Mouse (Mus musculus) neural tube, embryonic 15.5 days (tissue): Measurements from ENCODE around the gene Efcab6. TPM values are rescaled to one million over a fixed set of nuclear protein-coding genes. Genes with fewer than 3 reads are reported as not detected.

ENCODE experiments used
- ATAC-seq: fragments of 200-750 bp; cut with Nextera tagmentation; 2 replicates; pipeline ENCODE4 v1.8.0; 2017; ENCODE audit warnings: mild to moderate bottlenecking, moderate TSS enrichment, moderate library complexity; ENCODE audit not compliant: low FRiP score
- H3K27ac ChIP-seq: fragments of 300-500 bp; sonication (generic); replicated peaks from 2 replicates; pipeline ENCODE4 v1.5.1; 2015; ENCODE audit warnings: mild to moderate bottlenecking, inconsistent platforms
- H3K27me3 ChIP-seq: fragments of 300-500 bp; sonication (generic); replicated peaks from 2 replicates; pipeline ENCODE4 v1.6.1; 2015; ENCODE audit warnings: inconsistent platforms
- H3K36me3 ChIP-seq: fragments of 300-500 bp; sonication (generic); 2 replicates; pipeline ENCODE4 v1.6.1; 2015; ENCODE audit warnings: inconsistent platforms
- H3K4me1 ChIP-seq: fragments of 300-500 bp; sonication (generic); 2 replicates; pipeline ENCODE4 v1.6.1; 2015; ENCODE audit warnings: inconsistent platforms
- H3K4me2 ChIP-seq: fragments of 300-500 bp; sonication (generic); 2 replicates; pipeline ENCODE4 v1.6.1; 2015; ENCODE audit warnings: inconsistent platforms, mild to moderate bottlenecking, moderate library complexity
- H3K4me3 ChIP-seq: fragments of 300-500 bp; sonication (generic); replicated peaks from 2 replicates; pipeline ENCODE4 v1.5.1; 2015; ENCODE audit warnings: mild to moderate bottlenecking, inconsistent platforms
- H3K9ac ChIP-seq: fragments of 300-500 bp; sonication (generic); replicated peaks from 2 replicates; pipeline ENCODE4 v1.6.1; 2015; ENCODE audit warnings: mild to moderate bottlenecking, inconsistent platforms
- H3K9me3 ChIP-seq: fragments of 300-500 bp; sonication (generic); replicated peaks from 2 replicates; pipeline ENCODE4 v1.6.1; 2016; ENCODE audit warnings: inconsistent platforms
- WGBS: fragments of 180-500 bp; shearing (Covaris S2); methylation state at CpG from one replicate; pipeline ENCODE4 v1.1.7; 2015; ENCODE audit warnings: mixed read lengths; 5-methylcytosine and 5-hydroxymethylcytosine counted together
- polyA plus RNA-seq: library from polyadenylated mRNA; unstranded; fragments of >200 nt; fragmentation: Nextera tagmentation; extraction: Ambion mirVana; gene quantifications from 2 replicates; pipeline ENCODE4 v1.2.1, GENCODE M21; 2015

Efcab6 gene
- polyA plus RNA-seq, 1 experiment from 2014 or later: 0.82 TPM

- Histone ChIP-seq H3K9ac (no peak overlapping the region), H3K4me3 (no peak overlapping the region), H3K4me2 (no peak overlapping the region), H3K4me1 (0 out of 2 replicates have a peak, but pooled peaks cover 4% of the 10 kb centered on the region), H3K27ac (no peak overlapping the region), H3K36me3 (no peaks in the 10 kb centered on the region), H3K27me3 (no peaks in the 10 kb centered on the region; the same call in 1 of the 2 replicates), H3K9me3 (no peaks in the 10 kb centered on the region)
- no peak for ATAC-seq
- WGBS: 53% methylated on average over 12 of the region's 12 CpGs
Measured at GRCm38 (mm10) chr15:83967802-83968201, 97.4 kb downstream of the Efcab6 start.

GRCm38 (mm10) chr15:83965126-83965525 is 100.1 kb downstream of the Efcab6 start:
- Histone ChIP-seq H3K27ac (no peak overlapping the region), H3K9ac (no peak overlapping the region), H3K4me1 (peaks cover 11% of the 10 kb centered on the region; the same call in 1 of the 2 replicates), H3K36me3 (no peaks in the 10 kb centered on the region), H3K4me2 (no peak overlapping the region), H3K27me3 (no peaks in the 10 kb centered on the region; the same call in 1 of the 2 replicates), H3K9me3 (no peaks in the 10 kb centered on the region), H3K4me3 (no peak overlapping the region)
- WGBS: 79% methylated on average over 8 of the region's 8 CpGs
- no peak for ATAC-seq

GRCm38 (mm10) chr15:83958376-83958775 is 106.8 kb downstream of the Efcab6 start:
- WGBS: 65% methylated on average over 3 of the region's 3 CpGs
- no peak for ATAC-seq

GRCm38 (mm10) chr15:83956996-83957395 is 108.2 kb downstream of the Efcab6 start:
- no peak overlapping the region for H3K27ac ChIP-seq
- no peaks in the 10 kb centered on the region for H3K9me3 ChIP-seq
- no peaks in the 10 kb centered on the region for H3K36me3 ChIP-seq
- H3K27me3 ChIP-seq: no peaks in the 10 kb centered on the region
- H3K9ac ChIP-seq: no peak overlapping the region
- H3K4me1 ChIP-seq: peaks cover 3% of the 10 kb centered on the region; the same call in 1 of the 2 replicates
- no peak overlapping the region for H3K4me3 ChIP-seq
- ATAC-seq: no peak
- H3K4me2 ChIP-seq: no peak overlapping the region
- 90% methylated on average over 7 of the region's 7 CpGs for WGBS

More at GRCm38 (mm10) chr15:83958376-83958775, 106.8 kb downstream of the Efcab6 start:
- Histone ChIP-seq H3K4me1 (peaks cover 7% of the 10 kb centered on the region; the same call in 1 of the 2 replicates), H3K27ac (no peak overlapping the region), H3K9me3 (no peaks in the 10 kb centered on the region), H3K36me3 (no peaks in the 10 kb centered on the region), H3K4me2 (no peak overlapping the region), H3K9ac (no peak overlapping the region), H3K4me3 (no peak overlapping the region), H3K27me3 (no peaks in the 10 kb centered on the region)

GRCm38 (mm10) chr15:83955948-83956707 is 109.1 kb downstream of the Efcab6 start:
- no peak for ATAC-seq
- peaks cover 2% of the 10 kb centered on the region; the same call in 1 of the 2 replicates for H3K4me1 ChIP-seq
- no peak overlapping the region for H3K4me3 ChIP-seq
- H3K9ac ChIP-seq: no peak overlapping the region
- no peak overlapping the region for H3K27ac ChIP-seq
- H3K4me2 ChIP-seq: no peak overlapping the region
- 88% methylated on average over 8 of the region's 8 CpGs for WGBS
- H3K36me3 ChIP-seq: no peaks in the 10 kb centered on the region
- H3K27me3 ChIP-seq: no peaks in the 10 kb centered on the region
- H3K9me3 ChIP-seq: no peaks in the 10 kb centered on the region

- Histone ChIP-seq H3K4me2 (no peak overlapping the region), H3K9me3 (no peaks in the 10 kb centered on the region), H3K4me3 (no peak overlapping the region), H3K9ac (no peak overlapping the region), H3K36me3 (no peaks in the 10 kb centered on the region), H3K4me1 (peaks cover 3% of the 10 kb centered on the region; the same call in 1 of the 2 replicates), H3K27me3 (no peaks in the 10 kb centered on the region), H3K27ac (no peak overlapping the region)
- WGBS: 56% methylated on average over 16 of the region's 16 CpGs
- no peak for ATAC-seq
Measured at GRCm38 (mm10) chr15:83949729-83950491, 115.3 kb downstream of the Efcab6 start.

- H3K9me3 ChIP-seq: no peaks in the 10 kb centered on the region
- 50% methylated on average over 5 of the region's 5 CpGs for WGBS
- no peak for ATAC-seq
- H3K9ac ChIP-seq: no peak overlapping the region
- no peaks in the 10 kb centered on the region for H3K27me3 ChIP-seq
- no peak overlapping the region for H3K4me2 ChIP-seq
- no peak overlapping the region for H3K27ac ChIP-seq
- H3K4me1 ChIP-seq: peaks cover 6% of the 10 kb centered on the region
- no peaks in the 10 kb centered on the region for H3K36me3 ChIP-seq
- no peak overlapping the region for H3K4me3 ChIP-seq
Measured at GRCm38 (mm10) chr15:83939703-83940102, 125.5 kb downstream of the Efcab6 start.

- Histone ChIP-seq H3K4me3 (no peak overlapping the region), H3K27ac (no peak overlapping the region), H3K9ac (no peak overlapping the region), H3K9me3 (no peaks in the 10 kb centered on the region), H3K27me3 (no peaks in the 10 kb centered on the region), H3K4me1 (peaks cover 6% of the 10 kb centered on the region), H3K4me2 (no peak overlapping the region), H3K36me3 (no peaks in the 10 kb centered on the region)
- ATAC-seq: no peak
- WGBS: 57% methylated on average over 2 of the region's 2 CpGs
Measured at GRCm38 (mm10) chr15:83938466-83938865, 126.7 kb downstream of the Efcab6 start.

GRCm38 (mm10) chr15:83936506-83936905 is 128.7 kb downstream of the Efcab6 start:
- Histone ChIP-seq H3K27ac (no peak overlapping the region), H3K4me2 (no peak overlapping the region), H3K4me3 (no peak overlapping the region), H3K9ac (no peak overlapping the region), H3K9me3 (no peaks in the 10 kb centered on the region), H3K4me1 (peaks cover 6% of the 10 kb centered on the region), H3K36me3 (no peaks in the 10 kb centered on the region), H3K27me3 (no peaks in the 10 kb centered on the region)
- 96% methylated on average over 4 of the region's 4 CpGs for WGBS
- no peak for ATAC-seq

GRCm38 (mm10) chr15:83934816-83935215 is 130.4 kb downstream of the Efcab6 start:
- Histone ChIP-seq H3K4me2 (no peak overlapping the region), H3K27ac (no peak overlapping the region), H3K27me3 (no peaks in the 10 kb centered on the region), H3K4me3 (no peak overlapping the region), H3K9me3 (no peaks in the 10 kb centered on the region), H3K36me3 (no peaks in the 10 kb centered on the region), H3K4me1 (peaks cover 5% of the 10 kb centered on the region), H3K9ac (no peak overlapping the region)
- WGBS: 59% methylated on average over 2 of the region's 2 CpGs
- no peak for ATAC-seq

- H3K9ac ChIP-seq: no peak overlapping the region
- no peaks in the 10 kb centered on the region for H3K27me3 ChIP-seq
- H3K4me2 ChIP-seq: no peak overlapping the region
- WGBS: 73% methylated on average over 3 of the region's 3 CpGs
- H3K27ac ChIP-seq: no peak overlapping the region
- H3K9me3 ChIP-seq: no peaks in the 10 kb centered on the region
- ATAC-seq: no peak
- no peaks in the 10 kb centered on the region for H3K36me3 ChIP-seq
- no peak overlapping the region for H3K4me3 ChIP-seq
- H3K4me1 ChIP-seq: no peaks in the 10 kb centered on the region
Measured at GRCm38 (mm10) chr15:83925338-83925737, 139.8 kb downstream of the Efcab6 start.

- H3K36me3 ChIP-seq: no peaks in the 10 kb centered on the region
- H3K9me3 ChIP-seq: no peaks in the 10 kb centered on the region
- 30% methylated on average over 4 of the region's 4 CpGs for WGBS
- H3K4me1 ChIP-seq: no peaks in the 10 kb centered on the region
- H3K27me3 ChIP-seq: no peaks in the 10 kb centered on the region
- no peak for ATAC-seq
- no peak overlapping the region for H3K27ac ChIP-seq
- H3K4me3 ChIP-seq: no peak overlapping the region
- H3K9ac ChIP-seq: no peak overlapping the region
- no peak overlapping the region for H3K4me2 ChIP-seq
Measured at GRCm38 (mm10) chr15:83924656-83925055, 140.5 kb downstream of the Efcab6 start.
